Mouse (Mus musculus): ENCODE data around the gene Tubgcp5.
"Not testable (repeated sequence)": the region's sequence is repeated elsewhere in the genome, so short reads cannot be mapped to it uniquely, and the experiment has no call there.

Tubgcp5 gene

DNA sequence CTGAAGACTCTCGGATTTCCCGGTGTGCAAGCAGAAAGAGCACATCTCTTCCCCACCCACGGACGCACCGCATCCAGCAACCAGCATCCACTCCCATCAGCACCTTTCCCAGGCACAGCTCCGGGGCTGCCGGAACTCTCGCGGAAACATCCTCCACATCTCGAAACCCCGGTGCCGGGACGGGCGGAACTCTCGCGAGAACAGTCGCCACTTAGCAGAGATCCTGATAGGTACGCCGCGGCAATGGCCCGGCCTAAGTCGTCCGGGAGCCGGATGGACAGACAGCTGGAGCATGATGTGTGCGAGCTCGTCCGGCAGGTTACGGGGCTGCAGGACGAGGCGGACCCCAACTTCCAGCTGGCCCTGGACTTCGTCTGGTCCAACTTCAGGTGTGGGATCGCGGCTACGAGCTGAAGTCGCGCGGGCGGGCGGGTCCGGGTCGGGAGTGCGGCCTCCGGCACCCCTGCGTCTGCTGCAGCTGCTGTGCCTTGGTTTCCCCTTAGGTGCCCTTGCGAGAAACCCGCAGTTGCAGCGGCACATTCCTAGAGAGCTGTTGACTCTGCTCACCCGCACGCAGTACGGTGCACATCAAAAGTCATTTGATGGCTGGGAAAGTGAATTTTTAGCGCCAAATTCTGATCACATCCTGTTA is at the start of gene Tubgcp5:
TSS of gene Tubgcp5 (plus strand) at position 203 of the 652 bp plus-strand sequence.
- DNase-seq (ENCODE audit: low spot score in 2 of 2) = peak; percentile 96 to 98

DNA sequence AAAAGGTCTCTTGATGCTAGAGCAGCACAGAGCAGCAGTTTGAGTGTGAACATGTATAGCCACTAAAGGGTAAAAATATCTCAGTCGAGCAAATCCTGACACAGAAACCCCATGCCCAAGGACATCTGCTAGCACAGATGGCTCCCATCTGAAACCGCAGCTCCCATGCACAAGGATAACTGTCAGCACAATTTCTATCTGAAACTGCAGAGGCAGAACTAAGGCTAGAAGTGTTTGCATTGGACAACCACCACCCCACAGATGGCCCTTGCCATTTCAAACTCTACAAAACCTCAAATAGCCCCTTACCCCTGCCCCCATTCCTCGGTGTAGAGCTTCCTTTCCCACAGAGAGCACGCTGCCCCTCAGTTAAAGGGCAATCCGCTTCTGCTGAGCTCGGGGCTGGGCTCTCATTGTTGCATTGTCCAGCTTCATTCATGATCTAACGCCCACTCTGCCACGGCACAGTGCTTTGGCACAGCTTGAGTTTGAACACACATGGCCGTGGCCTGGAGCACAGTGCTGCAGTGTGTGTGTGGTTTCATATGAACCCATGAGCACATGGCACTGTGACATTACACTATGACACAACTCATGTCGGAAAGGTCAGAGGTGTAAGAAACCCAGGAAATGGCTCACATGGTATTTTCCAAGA is 49.3 kb upstream of the Tubgcp5 start:
- DNase-seq (ENCODE audit: low spot score in 2 of 2) = peak in 1 of 2 experiments; percentile 35

DNA sequence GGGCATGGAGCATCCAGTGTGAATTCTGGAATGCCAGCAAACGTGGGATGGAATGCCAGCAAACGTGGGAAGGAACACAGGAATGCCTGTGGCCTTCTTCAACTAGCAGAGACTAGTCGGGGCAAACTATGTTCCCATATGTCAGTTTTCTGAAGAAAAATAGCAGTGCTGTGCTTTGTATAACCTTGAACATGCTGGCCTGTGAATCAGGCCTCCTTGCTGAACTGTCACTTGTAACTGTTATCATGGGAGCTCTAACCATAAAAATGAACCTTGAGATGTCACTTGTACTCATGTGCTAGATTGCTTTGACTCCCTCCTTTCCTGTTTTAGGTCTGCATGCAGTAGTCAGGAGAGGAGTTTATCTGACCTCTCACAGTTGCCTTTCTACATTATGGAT is 43.1 kb upstream of the Tubgcp5 start:
- DNase-seq (ENCODE audit: low spot score in 2 of 2) = no peak

DNA sequence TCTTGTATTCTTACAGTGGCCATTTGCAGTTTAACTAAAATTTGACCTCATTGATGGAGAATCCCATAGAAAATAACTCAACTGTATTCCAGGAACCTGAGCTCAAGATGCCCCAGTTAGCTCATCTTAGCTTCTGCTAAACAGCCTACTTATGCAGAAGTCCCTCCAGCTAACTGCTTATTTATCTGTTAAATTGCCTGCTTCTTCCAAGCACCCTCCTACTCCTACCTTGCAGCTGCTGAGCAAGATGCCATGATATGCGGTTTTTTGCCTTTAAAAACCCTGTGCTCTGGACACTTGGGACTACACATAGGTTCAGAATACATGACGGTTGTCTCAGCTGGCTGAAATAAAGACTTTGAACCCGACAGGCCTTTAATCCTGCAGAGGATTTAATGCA is 34.6 kb upstream of the Tubgcp5 start:
- no peak for DNase-seq (ENCODE audit: low spot score in 2 of 2)

DNA sequence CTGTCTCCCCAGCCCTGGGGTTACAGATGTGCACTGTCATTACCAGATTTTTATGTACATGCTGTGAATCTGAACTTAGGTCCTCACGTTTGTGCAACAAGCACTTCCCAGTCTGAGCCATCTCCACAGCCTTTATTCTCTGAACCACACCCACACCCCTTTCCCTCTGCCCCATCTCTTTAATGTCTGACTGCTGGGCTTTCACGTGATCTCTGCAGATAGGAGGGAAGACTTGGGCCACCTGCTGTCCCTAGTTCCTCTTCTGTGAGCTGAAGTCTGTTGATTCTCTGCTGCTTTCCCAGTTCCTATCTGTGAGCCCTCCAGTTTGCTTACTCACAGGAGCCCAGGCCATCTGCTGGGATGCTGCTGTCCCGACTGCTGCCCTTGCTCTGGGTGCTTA is 26.0 kb upstream of the Tubgcp5 start, which contains the start of gene Siglech:
TSS of gene Siglech (plus strand) at position 253 of the 400 bp plus-strand sequence.
- no peak for DNase-seq (ENCODE audit: low spot score in 2 of 2)

DNA sequence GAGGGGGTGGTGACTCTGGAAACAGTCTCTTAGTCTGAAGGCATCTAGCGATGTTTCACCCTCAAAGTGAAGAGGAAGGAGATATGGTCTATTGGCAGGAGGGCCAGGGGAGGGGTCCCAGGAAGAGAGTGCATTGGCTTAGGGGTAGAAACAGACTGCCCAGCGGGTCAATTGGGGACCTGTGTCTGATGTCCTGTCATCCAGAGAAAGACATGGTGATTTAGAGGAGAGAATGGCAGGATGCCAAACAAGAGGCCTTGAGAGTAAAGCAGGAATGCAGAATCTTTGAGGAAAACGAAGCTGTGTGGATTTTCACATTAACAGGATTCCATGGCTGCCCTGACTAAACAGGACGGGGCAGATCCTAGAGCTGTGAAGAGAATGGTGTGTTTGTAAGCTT is 13.9 kb upstream of the Tubgcp5 start:
- DNase-seq (ENCODE audit: low spot score in 2 of 2) = no peak

DNA sequence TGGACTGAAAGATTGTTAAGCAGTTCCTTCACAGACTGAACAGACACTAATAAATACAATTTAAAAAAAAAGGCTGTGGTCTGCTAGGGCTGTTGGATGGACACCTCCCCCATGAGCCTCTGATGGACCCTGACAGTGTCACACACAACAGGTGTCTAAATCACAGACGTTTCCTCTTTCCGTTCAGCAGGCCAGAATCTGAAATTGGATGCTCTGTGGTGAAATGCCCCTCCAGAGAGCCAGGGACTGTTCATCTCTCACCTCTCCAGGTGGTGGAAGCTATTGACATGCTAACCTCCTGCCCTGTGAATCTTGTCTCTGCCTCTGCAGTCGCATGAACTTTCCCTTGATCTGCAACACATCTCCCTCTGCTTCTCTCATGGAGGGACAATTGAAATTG is 11.5 kb upstream of the Tubgcp5 start:
- no peak for DNase-seq (ENCODE audit: low spot score in 2 of 2)

DNA sequence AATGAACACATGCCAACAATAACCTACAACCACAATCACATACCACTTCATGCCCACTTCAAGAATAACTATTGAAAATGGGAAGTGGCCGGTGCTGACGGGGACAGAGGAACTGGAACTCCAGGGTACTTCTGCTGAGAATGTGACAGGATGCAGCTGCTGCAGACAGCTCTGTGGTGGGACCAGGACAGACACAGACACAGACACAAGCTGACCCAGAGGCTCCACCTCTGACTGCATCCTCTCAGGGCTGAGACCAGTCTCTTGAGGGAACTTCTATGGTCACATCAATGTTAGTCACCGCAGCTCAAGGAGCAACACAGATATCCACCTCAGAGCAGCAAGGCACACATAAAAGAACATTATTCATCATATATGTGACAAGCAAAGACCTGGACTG is 9.4 kb upstream of the Tubgcp5 start:
- no peak for DNase-seq (ENCODE audit: low spot score in 2 of 2)

DNA sequence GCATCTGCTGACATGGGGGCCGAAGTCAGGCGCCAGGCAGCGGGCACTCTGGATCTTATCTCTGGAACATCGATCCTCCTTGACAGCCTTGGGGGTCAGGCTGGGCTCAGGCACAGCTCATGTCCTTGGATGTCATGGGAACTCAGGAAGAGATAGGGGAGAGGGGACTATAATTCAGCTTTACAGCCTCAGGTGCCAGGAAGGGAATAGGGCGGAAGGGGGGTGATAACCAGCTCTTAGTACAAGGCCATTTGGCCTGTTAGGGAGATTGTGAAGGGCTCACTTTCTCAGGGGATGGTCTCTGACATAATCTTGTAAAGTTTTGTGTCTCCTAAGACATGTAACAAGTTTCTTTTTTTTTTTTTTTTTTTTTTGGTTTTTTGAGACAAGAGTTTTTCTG is 3.4 kb upstream of the Tubgcp5 start:
- not testable (repeated sequence) for DNase-seq (ENCODE audit: low spot score in 2 of 2)

DNA sequence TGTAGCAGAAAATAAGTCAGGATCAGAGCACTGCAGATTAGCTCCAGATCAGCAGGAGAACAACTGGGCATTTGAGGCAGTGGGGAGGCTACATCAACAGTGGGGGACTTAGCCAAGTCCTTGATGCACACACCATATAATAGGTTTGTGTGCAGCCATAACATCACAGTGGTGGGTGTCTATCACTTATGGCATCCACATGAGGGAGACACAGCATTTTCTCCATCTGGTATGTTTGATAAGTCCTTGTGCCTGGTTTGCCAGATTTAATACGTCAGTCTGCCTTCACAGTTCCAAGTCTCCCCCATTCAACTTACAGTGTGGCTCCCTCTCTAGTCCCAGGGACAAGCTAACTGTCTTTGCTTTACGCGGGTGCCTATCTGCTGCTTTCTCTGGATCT is 1.7 kb upstream of the Tubgcp5 start:
- no peak for DNase-seq (ENCODE audit: low spot score in 2 of 2)

DNA sequence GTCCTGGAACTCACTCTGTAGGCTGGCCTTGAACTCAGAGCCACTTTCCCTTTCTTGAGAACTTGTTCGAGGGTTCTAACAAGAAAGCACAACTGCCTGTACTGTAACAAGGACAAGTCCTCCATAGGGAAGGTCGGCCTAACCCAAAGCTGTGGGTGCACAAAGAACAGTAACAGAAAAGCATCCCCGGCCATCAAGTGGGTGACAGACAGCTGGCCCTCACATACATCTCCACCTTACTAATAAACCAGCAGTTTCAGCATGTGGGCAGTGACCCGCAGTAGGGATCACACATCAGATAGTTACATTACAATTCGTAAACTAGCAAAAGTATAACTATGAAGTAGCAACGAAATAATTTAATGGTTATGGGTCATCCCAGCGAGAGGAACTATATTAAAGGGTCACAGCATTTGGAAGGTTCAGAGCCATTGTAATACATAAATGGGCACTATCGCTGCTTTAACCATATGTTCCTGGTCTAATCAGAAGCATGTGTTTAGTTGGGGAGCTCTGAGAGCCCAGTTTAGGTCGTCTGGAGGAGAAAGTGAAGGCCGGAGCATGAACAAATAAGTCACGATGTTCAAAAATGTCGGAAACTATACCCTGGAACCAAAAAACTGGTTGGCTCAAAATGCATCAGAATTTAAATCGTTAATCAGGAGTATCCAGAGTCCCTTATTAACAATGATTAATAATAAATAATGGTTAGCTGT is 560 bp upstream of the Tubgcp5 start:
- DNase-seq (ENCODE audit: low spot score in 2 of 2) = no peak

DNA sequence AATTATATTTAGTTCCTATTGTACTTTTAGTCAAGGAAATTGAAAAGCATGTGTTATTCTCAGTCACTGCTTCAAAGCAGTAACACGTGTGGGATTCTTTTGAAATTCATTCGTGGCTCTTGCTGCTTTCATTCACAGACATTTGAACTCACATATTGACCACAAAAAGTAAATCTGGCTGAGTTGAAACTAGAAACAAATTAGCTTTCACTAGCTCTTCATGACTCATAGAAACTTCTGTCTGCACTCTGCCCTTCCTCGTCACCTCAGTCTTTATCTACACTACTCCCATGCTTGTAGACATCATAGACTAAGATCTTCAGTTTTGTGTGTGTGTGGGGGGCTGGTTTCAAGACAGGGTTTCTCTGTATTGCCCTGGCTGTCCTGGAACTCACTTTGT is 6.0 kb downstream of the Tubgcp5 start:
- DNase-seq (ENCODE audit: low spot score in 2 of 2) = no peak

DNA sequence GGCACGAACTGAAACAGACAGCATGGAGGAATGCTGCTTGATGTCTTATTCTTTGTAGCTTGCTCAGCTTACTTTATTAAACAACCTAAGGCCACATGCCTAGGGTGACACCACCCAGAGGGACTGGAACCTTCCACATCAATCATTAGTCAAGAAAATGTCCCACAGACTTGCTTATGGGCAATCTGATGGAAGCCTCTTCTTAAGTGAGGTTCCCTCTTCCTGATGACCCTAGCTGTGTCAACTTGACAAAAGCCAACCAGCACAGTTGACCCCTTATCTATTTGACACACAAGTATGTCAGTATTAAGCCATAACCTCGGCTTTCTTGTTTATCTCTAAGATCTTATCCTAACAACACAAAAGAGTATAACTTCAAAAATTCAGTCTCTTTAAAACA is 16.0 kb downstream of the Tubgcp5 start:
- DNase-seq (ENCODE audit: low spot score in 2 of 2) = no peak

DNA sequence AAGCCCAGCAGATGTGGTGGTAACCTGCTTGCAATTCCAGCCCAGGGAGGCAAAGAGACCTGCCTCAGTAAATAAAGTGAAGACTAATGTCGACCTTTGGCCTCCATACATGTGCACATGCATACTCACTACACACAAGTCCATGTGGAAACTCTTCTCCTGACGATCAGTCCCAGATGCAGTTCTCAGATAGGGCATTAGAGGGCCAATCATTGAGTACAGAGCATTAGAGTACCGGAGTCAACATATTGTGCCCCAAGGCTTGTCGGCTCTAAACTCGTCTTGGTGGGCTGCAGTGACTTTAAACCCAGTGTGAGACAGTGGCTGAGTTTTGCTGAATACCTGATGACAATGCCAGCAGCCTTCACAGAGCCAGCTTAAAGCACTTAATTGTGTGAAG is 30.5 kb downstream of the Tubgcp5 start:
- DNase-seq (ENCODE audit: low spot score in 2 of 2) = no peak

DNA sequence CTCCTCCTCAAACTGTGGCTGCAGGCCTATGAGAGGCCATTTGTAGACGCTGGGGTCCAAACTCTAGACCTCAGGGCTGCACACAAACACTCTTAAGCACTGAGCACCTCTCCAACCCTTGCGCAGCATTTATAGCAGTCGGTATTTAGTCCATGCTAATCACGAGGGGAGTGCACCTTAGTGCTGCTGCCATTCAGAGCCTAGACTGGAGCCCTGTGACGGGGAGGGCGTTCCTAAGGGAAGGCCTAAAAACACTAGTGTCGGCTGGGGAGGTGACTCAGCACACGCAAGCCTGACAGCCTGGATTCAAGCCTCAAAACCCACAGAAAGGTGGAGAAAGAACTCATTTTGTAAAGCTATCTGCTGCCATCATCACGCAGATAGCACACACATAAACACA is 33.6 kb downstream of the Tubgcp5 start:
- DNase-seq (ENCODE audit: low spot score in 2 of 2) = no peak

DNA sequence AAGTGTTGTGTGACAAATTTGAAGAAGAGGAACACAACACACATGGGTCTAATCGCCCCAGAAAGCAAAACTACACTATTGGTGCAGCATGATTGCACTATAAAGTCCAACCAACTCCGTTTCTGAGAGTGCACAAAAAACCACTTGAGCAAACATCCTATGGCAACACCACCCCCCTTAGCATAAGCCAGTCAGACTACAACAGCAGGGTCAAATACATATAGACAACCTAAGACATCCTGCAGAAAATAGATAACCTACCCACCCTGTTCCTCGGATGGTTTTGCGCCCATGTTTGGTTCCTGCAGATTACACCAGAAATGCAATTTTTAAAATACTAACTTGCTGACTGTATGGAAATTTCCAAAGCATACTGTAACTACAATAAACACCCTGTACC is 42.9 kb downstream of the Tubgcp5 start:
- no peak for DNase-seq (ENCODE audit: low spot score in 2 of 2)

DNA sequence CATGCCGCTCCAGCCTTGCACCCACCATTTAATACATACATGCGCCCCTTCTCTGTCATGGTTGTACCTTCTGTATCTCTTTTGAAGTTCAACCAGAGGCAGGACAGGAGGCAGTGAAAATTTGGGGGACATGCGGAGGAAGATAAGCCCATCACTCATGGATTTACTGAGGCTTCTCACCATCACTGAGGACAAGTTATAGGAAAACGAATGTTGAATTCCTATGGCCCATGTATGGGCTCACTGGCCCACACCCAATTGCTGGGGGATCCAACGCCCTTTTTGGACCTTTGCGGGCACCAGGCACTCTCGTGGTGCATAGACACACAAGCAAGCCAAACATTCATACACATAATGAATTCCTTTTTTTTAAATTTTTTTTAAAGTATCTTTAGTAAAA is 47.5 kb downstream of the Tubgcp5 start, which contains the start of gene Cyfip1:
TSS of gene Cyfip1 (plus strand) at position 301 of the 400 bp plus-strand sequence.
- no peak for DNase-seq (ENCODE audit: low spot score in 2 of 2)

DNA sequence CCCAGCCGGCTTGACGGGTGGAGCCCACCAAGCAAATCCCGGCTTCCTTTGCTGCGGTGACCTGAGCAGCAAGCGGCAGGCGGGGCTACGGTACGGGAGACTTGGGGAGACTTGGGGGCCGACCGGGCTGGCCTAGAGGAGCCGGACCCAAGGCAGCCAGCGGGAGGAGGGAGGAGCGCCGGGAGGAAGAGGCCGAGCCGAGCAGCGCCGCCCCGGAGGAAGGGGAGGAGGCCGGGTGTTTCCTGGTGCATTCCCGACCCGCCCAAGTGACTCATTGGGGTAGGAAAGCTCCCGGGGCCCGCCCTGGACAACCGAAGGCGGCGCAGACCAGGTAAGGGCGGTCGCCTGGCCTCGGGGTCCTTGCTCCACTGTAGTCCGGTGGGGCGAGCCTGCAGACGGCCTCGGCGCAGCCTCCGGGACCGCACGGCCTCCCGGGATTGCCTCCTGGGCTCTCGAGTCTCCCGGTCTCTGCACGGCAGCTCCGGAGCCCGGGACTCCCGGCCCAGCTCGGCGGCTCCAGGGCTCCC is 48.1 kb downstream of the Tubgcp5 start:
- peak; percentile 61 to 77 for DNase-seq (ENCODE audit: low spot score in 2 of 2)

DNA sequence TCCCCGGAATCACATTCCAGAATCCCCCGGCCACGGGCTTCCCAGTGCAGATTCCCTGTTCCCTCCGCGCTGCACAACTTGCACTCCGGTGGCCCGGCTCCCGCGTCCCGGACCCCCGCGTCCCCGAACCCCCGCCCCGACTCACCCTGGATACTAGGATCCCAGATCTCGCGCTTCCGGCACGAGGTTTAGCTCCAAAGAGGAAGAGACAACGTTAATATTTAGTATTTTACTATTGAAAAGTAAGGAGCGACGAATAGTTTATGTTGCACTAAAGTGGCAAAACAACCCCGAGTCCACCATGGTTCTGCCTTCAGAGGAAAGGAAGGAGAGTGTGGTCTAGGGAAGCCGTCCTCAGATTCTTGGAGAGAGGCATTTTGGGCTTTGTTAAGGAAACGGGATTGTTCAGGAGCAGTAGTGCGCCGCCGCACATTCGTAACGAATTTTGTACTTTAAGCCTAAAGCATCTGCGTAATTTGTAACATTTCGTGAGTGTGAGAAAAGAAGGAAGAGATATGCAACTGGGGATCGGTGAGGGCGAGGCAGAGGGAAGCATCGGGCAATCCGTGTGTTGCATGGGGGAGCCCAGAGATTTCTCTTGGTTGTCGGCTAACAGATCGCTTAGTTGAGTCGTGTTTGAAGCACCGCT is 48.7 kb downstream of the Tubgcp5 start:
- DNase-seq (ENCODE audit: low spot score in 2 of 2) = no peak

DNA sequence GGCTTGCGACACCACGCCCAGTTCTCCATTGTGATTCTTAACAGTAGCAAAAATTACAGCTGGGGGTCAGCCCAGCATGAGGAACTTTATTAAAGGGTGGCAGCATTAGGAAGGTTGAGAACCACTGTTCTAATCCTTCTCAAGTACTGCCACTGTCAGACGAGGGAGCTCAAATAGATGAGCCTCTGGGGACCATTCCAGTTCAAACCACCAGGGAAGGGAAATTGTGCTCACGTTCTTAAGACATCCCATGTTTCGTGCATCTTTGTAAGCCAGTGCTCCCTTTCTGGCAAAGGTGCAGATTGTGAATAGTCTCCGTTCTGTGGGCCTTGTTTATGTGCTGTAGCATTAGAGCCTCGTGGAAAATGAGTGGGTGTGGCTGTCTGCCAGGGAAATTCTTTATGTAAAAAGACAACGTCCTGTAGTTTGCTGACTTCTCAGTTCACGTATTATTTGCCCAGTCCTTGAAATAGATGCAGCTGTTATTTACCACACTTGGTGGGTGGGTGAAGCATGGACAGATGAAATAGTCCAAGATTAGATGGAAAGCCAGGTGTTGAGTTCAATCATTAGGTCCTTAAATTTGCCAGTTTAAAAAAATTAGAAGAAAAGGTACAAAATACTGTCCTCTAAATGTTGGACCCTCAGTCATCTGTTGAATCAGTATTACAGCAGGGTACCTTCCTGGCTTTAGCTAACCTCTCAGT is 52.8 kb downstream of the Tubgcp5 start:
- no peak for DNase-seq (ENCODE audit: low spot score in 2 of 2)

DNA sequence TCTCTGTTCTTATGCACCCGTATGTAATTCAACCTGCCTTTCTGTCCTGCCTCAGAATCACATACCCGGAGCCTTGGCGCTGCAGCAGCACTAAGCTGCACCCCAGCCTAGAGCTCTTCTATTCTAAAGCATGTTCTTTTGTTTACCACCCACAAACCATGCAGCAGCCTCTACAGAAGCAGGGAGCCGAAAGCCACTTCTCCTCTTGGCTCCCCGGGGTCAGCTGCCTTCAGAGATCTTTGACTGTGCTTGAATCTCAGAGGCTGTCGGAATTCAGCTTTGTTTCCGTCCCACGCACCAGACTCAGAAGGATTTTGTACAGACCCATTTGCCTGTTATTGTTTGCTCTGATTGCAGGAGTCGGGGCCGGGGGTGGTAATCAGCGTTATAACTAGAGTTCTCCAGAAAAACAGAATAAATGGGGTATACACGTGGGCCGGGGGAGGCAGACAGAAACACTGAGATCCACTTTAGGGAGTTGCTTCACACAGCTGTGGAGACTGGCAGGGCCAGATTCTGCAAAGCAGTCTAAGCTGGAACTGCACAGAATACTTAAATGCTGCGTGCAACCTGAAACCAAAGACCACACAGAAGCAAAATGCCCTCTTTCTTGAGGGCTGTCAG is 56.1 kb downstream of the Tubgcp5 start:
- DNase-seq (ENCODE audit: low spot score in 2 of 2) = no peak

Data from cerebellum, postnatal 4 days (tissue).